Mouse (Mus musculus): ENCODE data around the gene Nckipsd.

GRCm38 (mm10) chr9:108808163-108808665, at the start of gene Nckipsd:
- TF ChIP-seq CTCF (IDR thresholded peaks at IDR 0.05; ENCODE audit: low read depth, low read length) (peak; percentile 72), TAL1 (conservative IDR thresholded peaks at IDR 0.05; ENCODE audit: low read depth, low read length) (no peak), GATA1 (IDR thresholded peaks at IDR 0.05; ENCODE audit: borderline replicate concordance, low read length) (no peak), POLR2AphosphoS5 (IDR thresholded peaks at IDR 0.05; ENCODE audit: insufficient replicate concordance, low read depth, low read length) (no peak)

All from G1E (cell line).